Mouse (Mus musculus) adrenal gland, postnatal 25 days (tissue): ENCODE measurements around the gene Edn3. TPM values are rescaled to one million over a fixed set of nuclear protein-coding genes. Genes with fewer than 3 reads are reported as not detected.

ENCODE experiments used
- DNase-seq: peaks from one replicate; pipeline ENCODE4 v3.0.0; 2021; ENCODE audit warnings: mixed read lengths
- total RNA-seq: library from RNA; stranded (reverse); gene quantifications from 2 replicates; pipeline ENCODE4 v1.2.3, GENCODE M21; 2021

Gene Edn3
- total RNA-seq, 1 experiment from 2014 or later: 17.3 TPM

- DNase-seq: no peak
These were observed 36.6 kb downstream of the Edn3 start for GRCm38 (mm10) chr2:174796998-174797397.

- DNase-seq: no peak
These were observed 37.2 kb downstream of the Edn3 start for GRCm38 (mm10) chr2:174797495-174798068.

- no peak for DNase-seq
These were observed 42.0 kb downstream of the Edn3 start for GRCm38 (mm10) chr2:174802453-174802852.

GRCm38 (mm10) chr2:174803661-174804060 lies 43.2 kb downstream of the Edn3 start:
- DNase-seq: no peak

- no peak for DNase-seq
These were observed 47.5 kb downstream of the Edn3 start for GRCm38 (mm10) chr2:174807900-174808299.

GRCm38 (mm10) chr2:174809296-174809695 lies 48.9 kb downstream of the Edn3 start:
- DNase-seq: no peak

- DNase-seq: no peak
These were observed 52.9 kb downstream of the Edn3 start for GRCm38 (mm10) chr2:174813306-174813705.

- no peak for DNase-seq
These were observed 55.7 kb downstream of the Edn3 start for GRCm38 (mm10) chr2:174816163-174816562.

GRCm38 (mm10) chr2:174820286-174820685 lies 59.9 kb downstream of the Edn3 start:
- DNase-seq: no peak

- no peak for DNase-seq
These were observed 67.4 kb downstream of the Edn3 start for GRCm38 (mm10) chr2:174827829-174828228.

GRCm38 (mm10) chr2:174833608-174834007 lies 73.2 kb downstream of the Edn3 start:
- no peak for DNase-seq

Other genes starting within 250 kb of the Edn3 start
- gene Zfp831, start 117.1 kb upstream of the Edn3 start, total RNA-seq: 0.06 and 0.14 TPM in 2 replicates
- gene Gm14444, start 249.6 kb downstream of the Edn3 start, total RNA-seq: 1.3 TPM in 1 of 2 replicates, not detected in the other